Mouse (Mus musculus): ENCODE results near the gene Kansl3.

- TF ChIP-seq CTCF (IDR thresholded peaks at IDR 0.05; ENCODE audit: low read depth, low read length) (no peak), POLR2A (IDR thresholded peaks at IDR 0.05; ENCODE audit: insufficient read depth, low read length) (no peak)
Measured at GRCm38 (mm10) chr1:36309498-36309901, 59.5 kb downstream of the Kansl3 start.
